In the genomic region with DNA sequence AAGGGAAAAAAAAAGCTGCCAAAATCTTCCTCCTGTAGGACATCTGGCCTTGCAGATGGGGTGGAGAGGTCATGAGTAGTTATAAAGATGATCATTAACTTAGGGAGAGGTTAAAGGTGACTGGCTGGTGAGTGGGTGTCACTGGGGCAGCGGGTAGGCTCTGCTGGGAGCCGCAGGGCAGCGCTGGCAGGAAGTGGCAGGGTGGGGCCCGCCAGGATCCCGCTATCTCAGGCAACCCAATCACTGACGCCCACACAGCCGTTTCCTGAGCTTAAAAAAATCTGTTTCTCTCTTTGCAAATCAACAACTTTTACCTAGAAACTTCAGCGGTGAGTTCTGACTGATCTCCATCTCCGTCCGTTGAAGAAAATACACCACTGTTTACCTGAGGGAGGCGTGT, we compare ENCODE assay signal across 10 mouse cellular contexts. TPM values are rescaled to one million over a fixed set of nuclear protein-coding genes. Genes with fewer than 3 reads are reported as not detected.
DNase-seq lines count a peak whose midpoint lies in the region; ATAC-seq and TF ChIP-seq lines count a peak whose summit lies in the region.
"Had no signal": no experiment of that assay in that cellular context is flagged by ENCODE, and none has a peak within 500 bp of the region (broad histone marks: within the 10 kb centered on the region; RNA-seq: fewer than 3 reads in every experiment).

No protein-coding gene starts in this region.

- H3K27me3 ChIP-seq in heart, postnatal 0 days (ENCODE audit: control insufficient read depth, insufficient read depth, low read length), result no peaks in the 10 kb centered on the region
- no peaks in the 10 kb centered on the region for H3K27me3 ChIP-seq in liver, embryonic 14.5 days (ENCODE audit: control insufficient read depth, insufficient read depth, low read length)
- H3K27me3 ChIP-seq in limb, embryonic 10.5 days (ENCODE audit: low read depth, poor library complexity, severe bottlenecking), result no peaks in the 10 kb centered on the region
- no peaks in the 10 kb centered on the region for H3K27me3 ChIP-seq in forebrain, embryonic 13.5 days
- H3K27me3 ChIP-seq: CH12.LX had no signal

- 52% methylated on average over 11 of the region's 11 CpGs for WGBS in heart, postnatal 0 days
- WGBS in liver, embryonic 14.5 days (ENCODE audit: insufficient replicate concordance), result 4% methylated on average over 11 of the region's 11 CpGs
- WGBS in limb, embryonic 10.5 days, result 75% methylated on average over 11 of the region's 11 CpGs
- WGBS in forebrain, embryonic 13.5 days, result 89% methylated on average over 11 of the region's 11 CpGs

- H3K36me3 ChIP-seq in heart, postnatal 0 days (replicated peaks; ENCODE audit: control insufficient read depth, insufficient read depth, low read length), result peaks cover 51% of the 10 kb centered on the region
- H3K36me3 ChIP-seq in liver, embryonic 14.5 days (replicated peaks; ENCODE audit: control insufficient read depth, insufficient read depth, low read depth), result no peaks in the 10 kb centered on the region; the same call in 1 of the 2 replicates
- peaks cover 77% of the 10 kb centered on the region for H3K36me3 ChIP-seq in limb, embryonic 10.5 days
- peaks cover 77% of the 10 kb centered on the region for H3K36me3 ChIP-seq in forebrain, embryonic 13.5 days (ENCODE audit: poor library complexity, severe bottlenecking)

- H3K4me3 ChIP-seq in gastrocnemius, adult 2 months, result peak overlapping the region; percentile 11; the same call in 1 of the 2 replicates
- H3K4me3 ChIP-seq in heart, postnatal 0 days (ENCODE audit: low read depth, low read length), result no peak overlapping the region
- H3K4me3 ChIP-seq in liver, embryonic 14.5 days (ENCODE audit: insufficient read depth in 1 of 2, low read depth in 2 of 2, low read length in 2 of 2), result no peak overlapping the region
- H3K4me3 ChIP-seq in limb, embryonic 10.5 days, result no peak overlapping the region
- no peak overlapping the region for H3K4me3 ChIP-seq in forebrain, embryonic 13.5 days
- H3K4me3 ChIP-seq: erythroblast, embryonic 14.5 days had no signal

- no peak overlapping the region for H3K9ac ChIP-seq in heart, postnatal 0 days (replicated peaks; ENCODE audit: low read depth, low read length)
- no peak overlapping the region for H3K9ac ChIP-seq in liver, embryonic 14.5 days (replicated peaks)
- no peak overlapping the region for H3K9ac ChIP-seq in forebrain, embryonic 13.5 days

- peaks cover 14% of the 10 kb centered on the region for H3K4me1 ChIP-seq in heart, postnatal 0 days (ENCODE audit: control insufficient read depth, insufficient read depth)
- H3K4me1 ChIP-seq in liver, embryonic 14.5 days (replicated peaks; ENCODE audit: control insufficient read depth in 2 of 2, insufficient read depth in 2 of 2, low read length in 1 of 2), result peaks cover 0 to 37% of the 10 kb centered on the region in 2 experiments; a peak in 3 of 4 replicates
- peaks cover 9% of the 10 kb centered on the region for H3K4me1 ChIP-seq in limb, embryonic 10.5 days
- no peaks in the 10 kb centered on the region for H3K4me1 ChIP-seq in forebrain, embryonic 13.5 days

- 0 out of 2 replicates have a peak, but pooled peaks have one; percentile 12 for ATAC-seq in heart, postnatal 0 days (ENCODE audit: insufficient read depth, low read depth)
- peak; percentile 48; the same call in 1 of the 2 replicates for ATAC-seq in liver, embryonic 14.5 days (ENCODE audit: insufficient read depth)
- ATAC-seq in forebrain, embryonic 13.5 days, result no peak

- DNase-seq in gastrocnemius, adult 2 months, result peak; percentile 52
- DNase-seq in gastrocnemius, adult 18-20 months (ENCODE audit: low spot score), result no peak
- no peak for DNase-seq in heart, postnatal 0 days (ENCODE audit: low spot score)
- peak in 1 of 3 experiments; percentile 10 for DNase-seq in liver, embryonic 14.5 days (ENCODE audit: low read depth in 3 of 3, low spot score in 3 of 3)
- DNase-seq in spleen, postnatal 14 days (ENCODE audit: low spot score in 2 of 2), result peak; percentile 56 to 63
- no peak for DNase-seq in limb, embryonic 10.5 days (ENCODE audit: low spot score)
- DNase-seq in layer of hippocampus, postnatal 14 days (ENCODE audit: low spot score in 2 of 2), result no peak

- TF ChIP-seq CTCF in gastrocnemius, adult 2 months (IDR thresholded peaks at IDR 0.05), result no peak
- TF ChIP-seq CTCF in heart, postnatal 0 days (IDR thresholded peaks at IDR 0.05; ENCODE audit: low read depth), result no peak
- no peak for TF ChIP-seq CTCF in liver, embryonic 14.5 days (IDR thresholded peaks at IDR 0.05; ENCODE audit: low read depth)

- no peaks in the 10 kb centered on the region for H3K9me3 ChIP-seq in heart, postnatal 0 days (replicated peaks; ENCODE audit: control insufficient read depth, low read length)
- H3K9me3 ChIP-seq in liver, embryonic 14.5 days (ENCODE audit: control insufficient read depth, low read length), result no peaks in the 10 kb centered on the region
- no peaks in the 10 kb centered on the region for H3K9me3 ChIP-seq in limb, embryonic 10.5 days (replicated peaks)
- H3K9me3 ChIP-seq in forebrain, embryonic 13.5 days (replicated peaks), result no peaks in the 10 kb centered on the region

- no peak overlapping the region for H3K4me2 ChIP-seq in heart, postnatal 0 days (ENCODE audit: low read depth, low read length)
- H3K4me2 ChIP-seq in liver, embryonic 14.5 days (ENCODE audit: low read depth), result no peak overlapping the region
- no peak overlapping the region for H3K4me2 ChIP-seq in forebrain, embryonic 13.5 days

- 0 out of 2 replicates have a peak, but pooled peaks have one; percentile 60 for TF ChIP-seq EP300 in heart, postnatal 0 days (IDR thresholded peaks at IDR 0.05; ENCODE audit: low read depth)
- no peak for TF ChIP-seq EP300 in liver, embryonic 14.5 days (IDR thresholded peaks at IDR 0.05; ENCODE audit: low read depth)

- H3K27ac ChIP-seq in gastrocnemius, adult 2 months, result peak overlapping the region; percentile 80
- H3K27ac ChIP-seq in heart, postnatal 0 days (ENCODE audit: low read depth), result peak overlapping the region; percentile 57
- H3K27ac ChIP-seq in liver, embryonic 14.5 days, result no peak overlapping the region
- H3K27ac ChIP-seq in limb, embryonic 10.5 days, result no peak overlapping the region
- no peak overlapping the region for H3K27ac ChIP-seq in forebrain, embryonic 13.5 days

- intact Hi-C loops in gastrocnemius, adult 2 months (cut with DNase I), result no loop called here

RNA-seq across cellular contexts. Expression of a gene that starts 35.4 kb away (rescaled TPM):
- 10 to 100 TPM in 1 of 2 experiments, 1 to 10 TPM in 1; 9.1 to 38.9 TPM for total RNA-seq in gastrocnemius, adult 2 months (2021)
- 10 to 100 TPM; 22.5 to 37.9 TPM for total RNA-seq in gastrocnemius, adult 18-20 months (2021)
- 21.9 and 32.9 TPM in 2 replicates for total RNA-seq in heart, postnatal 0 days (2014; rRNA removed; ENCODE audit: low replicate concordance)
- 17.7 and 21.3 TPM in 2 replicates for polyA plus RNA-seq in heart, postnatal 0 days (2015; fragmentation: Nextera tagmentation; extraction: Ambion mirVana)
- 2.9 and 3.4 TPM in 2 replicates for polyA plus RNA-seq in liver, embryonic 14.5 days (2012; rRNA removed)
- 2.0 and 2.6 TPM in 2 replicates for polyA plus RNA-seq in liver, embryonic 14.5 days (2014; fragmentation: Nextera tagmentation; extraction: Ambion mirVana)
- polyA plus RNA-seq in limb, embryonic 10.5 days (2016; fragmentation: Nextera tagmentation; extraction: Ambion mirVana), result 3.1 and 3.6 TPM in 2 replicates
- total RNA-seq in layer of hippocampus, postnatal 14 days (2021), result 10 to 100 TPM; 20.2 to 22.0 TPM
- polyA plus RNA-seq in forebrain, embryonic 13.5 days (2015; fragmentation: Nextera tagmentation; extraction: Ambion mirVana), result 2.8 and 3.6 TPM in 2 replicates

RNA-seq across cellular contexts. Expression of a gene that starts 49.2 kb away (rescaled TPM):
- 1 to 10 TPM; 2.8 to 4.8 TPM for total RNA-seq in gastrocnemius, adult 2 months (2021)
- 1 to 10 TPM; 1.8 to 3.4 TPM for total RNA-seq in gastrocnemius, adult 18-20 months (2021)
- total RNA-seq in heart, postnatal 0 days (2014; rRNA removed; ENCODE audit: low replicate concordance), result 0.15 and 3.0 TPM in 2 replicates
- polyA plus RNA-seq in heart, postnatal 0 days (2015; fragmentation: Nextera tagmentation; extraction: Ambion mirVana), result 8.4 and 10.0 TPM in 2 replicates
- 0.83 and 7.4 TPM in 2 replicates for polyA plus RNA-seq in liver, embryonic 14.5 days (2012; rRNA removed)
- polyA plus RNA-seq in liver, embryonic 14.5 days (2014; fragmentation: Nextera tagmentation; extraction: Ambion mirVana), result 7.3 and 8.0 TPM in 2 replicates
- polyA plus RNA-seq in limb, embryonic 10.5 days (2016; fragmentation: Nextera tagmentation; extraction: Ambion mirVana), result 25.6 and 29.2 TPM in 2 replicates
- 10 to 100 TPM in 1 of 2 experiments, 1 to 10 TPM in 1; 9.7 to 10.6 TPM for total RNA-seq in layer of hippocampus, postnatal 14 days (2021)
- 39.4 and 41.0 TPM in 2 replicates for polyA plus RNA-seq in forebrain, embryonic 13.5 days (2015; fragmentation: Nextera tagmentation; extraction: Ambion mirVana)

Comparison
In these comparisons a context has a peak if more than half of its experiments do, and no peak if none do; other contexts are left out.
1. DNase-seq: peak in gastrocnemius, adult 2 months (single experiment) and spleen, postnatal 14 days (2 of 2); none in gastrocnemius, adult 18-20 months (single experiment), heart, postnatal 0 days (single experiment), limb, embryonic 10.5 days (single experiment) and layer of hippocampus, postnatal 14 days (0 of 2).
2. H3K27ac ChIP-seq: peak in gastrocnemius, adult 2 months (single experiment) and heart, postnatal 0 days (single experiment); none in liver, embryonic 14.5 days (single experiment), limb, embryonic 10.5 days (single experiment) and forebrain, embryonic 13.5 days (single experiment).